Comparison of ENCODE assay signal across 9 mouse cellular contexts in the genomic region with DNA sequence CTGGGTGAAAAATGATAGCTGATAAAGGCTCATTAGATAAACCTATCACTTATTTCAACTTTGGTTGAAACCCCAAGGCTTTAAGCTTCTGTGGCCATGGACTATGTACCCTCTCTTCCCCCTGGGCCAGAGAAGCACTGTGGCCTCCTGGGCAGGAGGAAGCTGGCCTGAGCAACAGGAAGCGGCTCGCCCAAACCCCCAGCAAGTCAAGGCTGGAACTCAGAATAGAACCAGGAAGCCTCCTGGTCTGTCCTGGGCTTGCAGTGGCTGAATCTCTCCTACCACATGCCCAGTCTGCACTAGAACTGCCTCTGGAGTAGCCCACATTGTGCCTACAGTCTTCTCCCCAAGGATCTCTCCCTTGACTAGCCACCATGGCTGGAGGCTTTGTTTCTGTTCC. TPM values are rescaled to one million over a fixed set of nuclear protein-coding genes. Genes with fewer than 3 reads are reported as not detected.
DNase-seq lines count a peak whose midpoint lies in the region; ATAC-seq and TF ChIP-seq lines count a peak whose summit lies in the region.
"Had no signal": no experiment of that assay in that cellular context is flagged by ENCODE, and none has a peak within 500 bp of the region (broad histone marks: within the 10 kb centered on the region; RNA-seq: fewer than 3 reads in every experiment).

No protein-coding gene starts in this region.

- no peak for ATAC-seq in stomach, embryonic 14.5 days (ENCODE audit: insufficient number of reproducible peaks, insufficient read depth, low FRiP score, low read depth)
- no peak for ATAC-seq in stomach, postnatal 0 days (ENCODE audit: low FRiP score, low TSS enrichment)
- ATAC-seq in liver, embryonic 13.5 days (ENCODE audit: low read depth), result peak; percentile 33; the same call in 1 of the 2 replicates
- ATAC-seq in stomach, embryonic 16.5 days (ENCODE audit: insufficient read depth, low FRiP score), result no peak
- ATAC-seq in inflammation-experienced regulatory T-cells, adult 6 months, result no peak

- peak; percentile 34 to 68 for DNase-seq in heart, adult 9 months (ENCODE audit: low spot score in 2 of 2)
- DNase-seq in heart, postnatal 10 days, result no peak
- no peak for DNase-seq in stomach, postnatal 0 days (ENCODE audit: low spot score)
- no peak for DNase-seq in liver, embryonic 13.5 days
- DNase-seq in thymus, adult 2 months, result no peak
- DNase-seq: thymus, postnatal 14 days had no signal

- H3K4me1 ChIP-seq in stomach, embryonic 14.5 days (ENCODE audit: control insufficient read depth, insufficient read depth, low read length), result no peaks in the 10 kb centered on the region
- no peaks in the 10 kb centered on the region for H3K4me1 ChIP-seq in stomach, postnatal 0 days (replicated peaks; ENCODE audit: control insufficient read depth, insufficient read depth)
- H3K4me1 ChIP-seq in liver, embryonic 13.5 days (replicated peaks), result peaks cover 37% of the 10 kb centered on the region
- no peaks in the 10 kb centered on the region; the same call in 1 of the 2 replicates for H3K4me1 ChIP-seq in stomach, embryonic 16.5 days (ENCODE audit: control insufficient read depth, insufficient read depth, low read length)
- H3K4me1 ChIP-seq in thymus, adult 2 months (replicated peaks; ENCODE audit: control insufficient read depth, insufficient read depth, low read length), result peaks cover 5% of the 10 kb centered on the region; the same call in 1 of the 2 replicates

- H3K9ac ChIP-seq in stomach, embryonic 14.5 days (replicated peaks; ENCODE audit: low read depth, low read length), result no peak overlapping the region
- no peak overlapping the region for H3K9ac ChIP-seq in stomach, postnatal 0 days (ENCODE audit: low read length)
- no peak overlapping the region for H3K9ac ChIP-seq in liver, embryonic 13.5 days
- no peak overlapping the region for H3K9ac ChIP-seq in stomach, embryonic 16.5 days (ENCODE audit: low read length)

- no peak for TF ChIP-seq EP300 in stomach, postnatal 0 days (optimal IDR thresholded peaks at IDR 0.05)

- no peaks in the 10 kb centered on the region for H3K27me3 ChIP-seq in stomach, embryonic 14.5 days (ENCODE audit: control insufficient read depth, insufficient read depth, low read length)
- no peaks in the 10 kb centered on the region for H3K27me3 ChIP-seq in stomach, postnatal 0 days (ENCODE audit: control insufficient read depth, insufficient read depth, low read length)
- no peaks in the 10 kb centered on the region for H3K27me3 ChIP-seq in liver, embryonic 13.5 days
- no peaks in the 10 kb centered on the region for H3K27me3 ChIP-seq in stomach, embryonic 16.5 days (ENCODE audit: control insufficient read depth, insufficient read depth, low read length)
- H3K27me3 ChIP-seq in thymus, adult 2 months (ENCODE audit: control insufficient read depth, insufficient read depth, low read length), result no peaks in the 10 kb centered on the region

- H3K4me2 ChIP-seq in stomach, embryonic 14.5 days (replicated peaks; ENCODE audit: low read depth, low read length), result no peak overlapping the region
- H3K4me2 ChIP-seq in stomach, postnatal 0 days (replicated peaks; ENCODE audit: low read depth), result no peak overlapping the region
- no peak overlapping the region for H3K4me2 ChIP-seq in liver, embryonic 13.5 days
- no peak overlapping the region for H3K4me2 ChIP-seq in stomach, embryonic 16.5 days (ENCODE audit: low read depth, low read length)

- TF ChIP-seq POLR2A in thymus, adult 2 months (IDR thresholded peaks at IDR 0.05; ENCODE audit: control insufficient read depth, extremely low read depth, insufficient read depth, low read length, poor library complexity), result no peak

- H3K27ac ChIP-seq in stomach, embryonic 14.5 days (ENCODE audit: low read length), result peak overlapping the region; percentile 34; the same call in 1 of the 2 replicates
- H3K27ac ChIP-seq in stomach, postnatal 0 days (replicated peaks), result no peak overlapping the region; the same call in 1 of the 2 replicates
- H3K27ac ChIP-seq in liver, embryonic 13.5 days, result peak overlapping the region; percentile 64; the same call in 1 of the 2 replicates
- peak overlapping the region; percentile 1; the same call in 1 of the 2 replicates for H3K27ac ChIP-seq in stomach, embryonic 16.5 days (ENCODE audit: low read length)
- no peak overlapping the region for H3K27ac ChIP-seq in thymus, adult 2 months (ENCODE audit: control insufficient read depth, insufficient read depth, low read length)

- no peak for TF ChIP-seq CTCF in stomach, postnatal 0 days (IDR thresholded peaks at IDR 0.05; ENCODE audit: low read depth)
- no peak for TF ChIP-seq CTCF in thymus, adult 2 months (IDR thresholded peaks at IDR 0.05; ENCODE audit: borderline replicate concordance, control insufficient read depth, extremely low read depth, insufficient read depth, low read length, poor library complexity)

- WGBS in stomach, embryonic 14.5 days, result 94% methylated on average over 2 of the region's 2 CpGs
- 76% methylated on average over 2 of the region's 2 CpGs for WGBS in stomach, postnatal 0 days
- 71% methylated on average over 2 of the region's 2 CpGs for WGBS in liver, embryonic 13.5 days (ENCODE audit: insufficient replicate concordance)
- 77% methylated on average over 2 of the region's 2 CpGs for WGBS in stomach, embryonic 16.5 days
- 94% methylated on average over 2 of the region's 2 CpGs for WGBS in thymus, adult 2 months

- H3K9me3 ChIP-seq in stomach, embryonic 14.5 days (ENCODE audit: control insufficient read depth, low read depth, low read length), result no peaks in the 10 kb centered on the region
- H3K9me3 ChIP-seq in stomach, postnatal 0 days (ENCODE audit: control insufficient read depth, low read length), result no peaks in the 10 kb centered on the region
- no peaks in the 10 kb centered on the region for H3K9me3 ChIP-seq in liver, embryonic 13.5 days (replicated peaks)
- no peaks in the 10 kb centered on the region for H3K9me3 ChIP-seq in stomach, embryonic 16.5 days (replicated peaks; ENCODE audit: control insufficient read depth, low read length)

- no peaks in the 10 kb centered on the region; the same call in 1 of the 2 replicates for H3K36me3 ChIP-seq in stomach, embryonic 14.5 days (ENCODE audit: control insufficient read depth, insufficient read depth, low read length)
- H3K36me3 ChIP-seq in stomach, postnatal 0 days (ENCODE audit: control insufficient read depth, insufficient read depth, low read length), result no peaks in the 10 kb centered on the region; the same call in 1 of the 2 replicates
- H3K36me3 ChIP-seq in liver, embryonic 13.5 days, result peaks cover 30% of the 10 kb centered on the region
- no peaks in the 10 kb centered on the region for H3K36me3 ChIP-seq in stomach, embryonic 16.5 days (ENCODE audit: control insufficient read depth, insufficient read depth, low read length)
- no peaks in the 10 kb centered on the region for H3K36me3 ChIP-seq in thymus, adult 2 months (ENCODE audit: control insufficient read depth, insufficient read depth, low read length)

- intact Hi-C loops in heart, postnatal 10 days (cut with DNase I), result loop anchor here (5.0 kb wide), 1 partner anchor 169 kb away; the partner anchor contains the start of genes Parp3 and Rrp9

- H3K4me3 ChIP-seq in stomach, embryonic 14.5 days (ENCODE audit: low read depth, low read length), result no peak overlapping the region
- no peak overlapping the region for H3K4me3 ChIP-seq in stomach, postnatal 0 days (ENCODE audit: low read depth, low read length)
- no peak overlapping the region for H3K4me3 ChIP-seq in liver, embryonic 13.5 days (replicated peaks)
- no peak overlapping the region for H3K4me3 ChIP-seq in stomach, embryonic 16.5 days (replicated peaks; ENCODE audit: low read length)
- no peak overlapping the region for H3K4me3 ChIP-seq in thymus, adult 2 months (ENCODE audit: control insufficient read depth, insufficient read depth, low read length)

RNA-seq across cellular contexts. Expression of gene Poc1a, which starts 27.7 kb away (rescaled TPM):
- total RNA-seq in heart, postnatal 10 days (2021), result 1 to 10 TPM; 6.4 to 7.2 TPM
- polyA plus RNA-seq in stomach, embryonic 14.5 days (2014; fragmentation: Nextera tagmentation; extraction: Ambion mirVana), result 25.2 and 27.7 TPM in 2 replicates
- polyA plus RNA-seq in stomach, postnatal 0 days (2015; fragmentation: Nextera tagmentation; extraction: Ambion mirVana), result 13.0 and 13.3 TPM in 2 replicates
- polyA plus RNA-seq in liver, embryonic 13.5 days (2015; fragmentation: Nextera tagmentation; extraction: Ambion mirVana), result 27.4 and 27.8 TPM in 2 replicates
- polyA plus RNA-seq in stomach, embryonic 16.5 days (2015; fragmentation: Nextera tagmentation; extraction: Ambion mirVana), result 22.2 and 24.5 TPM in 2 replicates
- 30.2 and 42.2 TPM in 2 replicates for polyA plus RNA-seq in thymus, adult 2 months (2012; rRNA removed)
- 10 to 100 TPM in 1 of 3 experiments, 1 to 10 TPM in 2; 3.6 to 21.4 (median 4.8) TPM for polyA plus RNA-seq in inflammation-experienced regulatory T-cells, adult 6 months (2017; shearing (Covaris generic))

RNA-seq across cellular contexts. Expression of gene Dusp7, which starts 59.9 kb away (rescaled TPM):
- 10 to 100 TPM; 47.0 to 47.1 TPM for total RNA-seq in heart, postnatal 10 days (2021)
- polyA plus RNA-seq in stomach, embryonic 14.5 days (2014; fragmentation: Nextera tagmentation; extraction: Ambion mirVana), result 22.4 and 24.9 TPM in 2 replicates
- 12.3 and 12.7 TPM in 2 replicates for polyA plus RNA-seq in stomach, postnatal 0 days (2015; fragmentation: Nextera tagmentation; extraction: Ambion mirVana)
- 3.8 and 4.1 TPM in 2 replicates for polyA plus RNA-seq in liver, embryonic 13.5 days (2015; fragmentation: Nextera tagmentation; extraction: Ambion mirVana)
- 14.2 and 14.5 TPM in 2 replicates for polyA plus RNA-seq in stomach, embryonic 16.5 days (2015; fragmentation: Nextera tagmentation; extraction: Ambion mirVana)
- polyA plus RNA-seq in thymus, adult 2 months (2012; rRNA removed), result 75.3 and 86.0 TPM in 2 replicates
- polyA plus RNA-seq in inflammation-experienced regulatory T-cells, adult 6 months (2017; shearing (Covaris generic)), result 10 to 100 TPM; 20.2 to 22.2 (median 21.4) TPM

Comparison
In these comparisons a context has a peak if more than half of its experiments do, and no peak if none do; other contexts are left out.
1. DNase-seq: peak in heart, adult 9 months (2 of 2); none in heart, postnatal 10 days (0 of 2), stomach, postnatal 0 days (single experiment), liver, embryonic 13.5 days (single experiment) and thymus, adult 2 months (single experiment).
2. H3K27ac ChIP-seq: peak in stomach, embryonic 14.5 days (single experiment), liver, embryonic 13.5 days (single experiment) and stomach, embryonic 16.5 days (single experiment); none in stomach, postnatal 0 days (single experiment) and thymus, adult 2 months (single experiment).